Mouse (Mus musculus): Measurements from ENCODE around the gene Itpr3. TPM values are rescaled to one million over a fixed set of nuclear protein-coding genes. Genes with fewer than 3 reads are reported as not detected.

Gene Itpr3
- total RNA-seq, 2 experiments from 2014 or later = 3.6 to 6.2 TPM

DNA sequence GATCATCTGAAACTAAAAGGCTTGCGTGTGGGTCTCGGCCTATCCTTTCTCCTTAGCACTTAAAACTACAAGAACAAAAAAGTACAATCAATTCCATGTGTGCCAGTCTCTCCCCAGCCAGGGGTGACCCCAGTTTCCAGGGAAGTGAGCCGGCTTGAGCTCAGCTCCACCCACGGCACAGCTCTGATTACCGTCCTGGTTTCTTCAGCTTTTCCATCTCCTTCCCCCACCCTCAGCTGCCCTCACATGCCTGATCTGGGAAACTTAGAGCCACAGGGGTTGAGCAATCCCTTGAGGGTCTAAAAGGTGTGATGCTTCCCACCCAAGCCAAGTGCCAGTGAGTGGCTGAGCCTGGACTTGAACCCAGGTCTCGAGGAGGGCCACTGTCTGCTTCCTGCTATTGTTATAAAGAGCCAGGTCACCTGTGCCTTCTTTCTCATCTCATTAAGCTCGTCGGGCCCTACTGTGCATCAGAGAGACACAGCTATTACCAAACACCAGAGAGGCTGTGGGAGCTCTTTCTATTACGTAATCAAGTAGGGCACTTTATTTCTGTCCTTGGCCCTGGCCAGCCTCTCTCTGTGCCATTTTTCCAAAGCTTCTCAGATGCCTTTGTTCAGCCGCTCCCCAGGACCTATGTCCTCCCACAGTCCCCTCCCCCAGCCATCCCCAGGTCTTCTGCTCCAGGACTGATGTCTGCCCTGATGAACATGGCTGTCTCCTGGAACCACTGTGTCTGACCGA lies 113.0 kb downstream of the Itpr3 start:
- ATAC-seq (replicated peaks; ENCODE audit: poor library complexity) = peak; percentile 38; the same call in 1 of the 2 replicates

DNA sequence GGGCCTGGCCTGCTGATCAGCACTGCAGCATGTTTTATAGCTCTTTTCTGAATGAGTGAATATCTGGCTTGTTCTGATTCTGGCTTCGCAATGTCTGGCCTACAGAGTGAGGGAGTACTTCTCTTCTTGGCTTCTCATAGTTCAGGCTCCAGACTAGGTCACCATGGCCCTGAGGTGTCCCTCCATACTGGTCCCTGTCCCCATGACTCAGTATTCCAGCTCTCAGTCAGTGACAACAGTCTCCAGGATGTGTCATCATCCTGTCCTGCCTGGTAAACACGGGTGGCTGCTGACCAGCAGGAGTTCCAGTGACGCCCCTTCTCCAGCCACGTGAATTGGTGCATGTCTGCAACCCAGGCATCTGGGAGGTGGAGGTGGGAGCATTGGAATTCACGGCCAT lies 114.0 kb downstream of the Itpr3 start:
- no peak for ATAC-seq (replicated peaks; ENCODE audit: poor library complexity)

Other genes starting within 250 kb of the Itpr3 start
- gene Nkx2-5, start 212.3 kb upstream of the Itpr3 start, total RNA-seq (2015) = not detected in 2 replicates
- gene Nkx2-5, start 212.3 kb upstream of the Itpr3 start, total RNA-seq (2017) = not detected in 2 replicates
- 2.6 and 4.6 TPM in 2 replicates for gene Kifc5b, start 140.2 kb upstream of the Itpr3 start, total RNA-seq (2015)
- 13.8 and 16.0 TPM in 2 replicates for gene Kifc5b, start 140.2 kb upstream of the Itpr3 start, total RNA-seq (2017)
- 2.1 TPM in 2 replicates for gene Phf1, start 124.3 kb upstream of the Itpr3 start, total RNA-seq (2015)
- gene Phf1, start 124.3 kb upstream of the Itpr3 start, total RNA-seq (2017) = 3.5 and 4.6 TPM in 2 replicates
- 181 and 216 TPM in 2 replicates for gene Cuta, start 117.7 kb upstream of the Itpr3 start, total RNA-seq (2015)
- 75.8 and 82.9 TPM in 2 replicates for gene Cuta, start 117.7 kb upstream of the Itpr3 start, total RNA-seq (2017)
- 5.3 and 11.6 TPM in 2 replicates for gene Syngap1, start 116.1 kb upstream of the Itpr3 start, total RNA-seq (2015)
- 3.6 TPM in 2 replicates for gene Syngap1, start 116.1 kb upstream of the Itpr3 start, total RNA-seq (2017)
- gene Zbtb9, start 84.1 kb upstream of the Itpr3 start, total RNA-seq (2015) = 2.9 and 5.3 TPM in 2 replicates
- gene Zbtb9, start 84.1 kb upstream of the Itpr3 start, total RNA-seq (2017) = 16.3 and 22.1 TPM in 2 replicates
- gene Bak1, start 28.3 kb upstream of the Itpr3 start, total RNA-seq (2015) = 130 and 135 TPM in 2 replicates
- 63.3 and 68.7 TPM in 2 replicates for gene Bak1, start 28.3 kb upstream of the Itpr3 start, total RNA-seq (2017)
- 134 and 138 TPM in 2 replicates for gene Uqcc2, start 76.6 kb downstream of the Itpr3 start, total RNA-seq (2015)
- gene Uqcc2, start 76.6 kb downstream of the Itpr3 start, total RNA-seq (2017) = 154 and 170 TPM in 2 replicates
- gene Ip6k3, start 110.5 kb downstream of the Itpr3 start, total RNA-seq (2015) = not detected in 2 replicates
- not detected in 2 replicates for gene Ip6k3, start 110.5 kb downstream of the Itpr3 start, total RNA-seq (2017)
- 12.1 and 13.0 TPM in 2 replicates for gene Lemd2, start 147.2 kb downstream of the Itpr3 start, total RNA-seq (2015)
- 21.4 and 21.8 TPM in 2 replicates for gene Lemd2, start 147.2 kb downstream of the Itpr3 start, total RNA-seq (2017)

All from megakaryocyte progenitor cell, adult 5-6 weeks (primary cell).